Mouse (Mus musculus): ENCODE results near the gene Coch. TPM values are rescaled to one million over a fixed set of nuclear protein-coding genes. Genes with fewer than 3 reads are reported as not detected.

Gene Coch
- polyA plus RNA-seq, 1 experiment from 2014 or later = 4.1 TPM

DNA sequence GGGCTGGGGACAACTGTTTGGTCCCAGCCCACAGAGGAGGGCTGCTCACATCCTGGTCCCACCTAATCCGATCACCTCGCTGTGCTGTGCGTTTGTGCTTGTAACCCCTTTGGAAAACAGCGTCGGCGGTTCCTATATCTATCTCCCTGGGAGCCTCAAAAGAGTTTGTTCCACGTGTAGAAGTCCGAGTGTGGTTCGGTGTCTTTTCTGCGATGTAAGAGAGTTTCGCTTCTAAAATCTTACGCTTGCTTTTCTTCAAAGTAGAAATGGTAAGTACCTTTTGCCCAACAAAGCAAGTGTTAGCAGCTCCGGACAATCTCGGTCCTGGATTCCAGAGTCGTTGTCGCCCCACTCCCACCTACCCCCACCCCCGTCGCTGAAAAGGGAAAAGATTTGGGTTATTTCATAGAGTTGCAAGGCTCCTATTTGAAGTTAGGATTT lies 909 bp downstream of the Coch start:
- Histone ChIP-seq H3K4me3 (peak overlapping the region; percentile 62), H3K27me3 (peaks cover 62% of the 10 kb centered on the region), H3K9ac (peak overlapping the region; percentile 65), H3K4me2 (peak overlapping the region; percentile 100), H3K4me1 (peaks cover 15% of the 10 kb centered on the region), H3K9me3 (0 out of 2 replicates have a peak, but pooled peaks cover 3% of the 10 kb centered on the region), H3K27ac (no peak overlapping the region), H3K36me3 (no peaks in the 10 kb centered on the region)
- no peak for ATAC-seq (ENCODE audit: insufficient number of reproducible peaks, insufficient read depth, low FRiP score, low TSS enrichment, low read depth)
- 2% methylated on average over 18 of the region's 18 CpGs for WGBS

DNA sequence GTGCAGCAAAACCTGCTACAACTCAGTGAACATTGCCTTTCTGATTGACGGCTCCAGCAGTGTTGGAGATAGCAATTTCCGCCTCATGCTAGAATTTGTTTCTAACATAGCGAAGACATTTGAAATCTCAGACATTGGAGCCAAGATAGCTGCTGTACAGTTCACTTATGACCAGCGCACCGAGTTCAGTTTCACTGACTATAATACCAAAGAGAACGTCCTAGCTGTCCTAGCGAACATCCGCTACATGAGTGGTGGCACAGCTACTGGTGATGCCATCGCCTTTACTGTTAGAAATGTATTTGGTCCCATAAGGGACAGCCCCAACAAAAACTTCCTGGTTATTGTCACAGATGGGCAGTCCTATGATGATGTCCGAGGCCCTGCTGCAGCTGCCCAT lies 10.2 kb downstream of the Coch start:
- no peak overlapping the region for H3K9ac ChIP-seq

DNA sequence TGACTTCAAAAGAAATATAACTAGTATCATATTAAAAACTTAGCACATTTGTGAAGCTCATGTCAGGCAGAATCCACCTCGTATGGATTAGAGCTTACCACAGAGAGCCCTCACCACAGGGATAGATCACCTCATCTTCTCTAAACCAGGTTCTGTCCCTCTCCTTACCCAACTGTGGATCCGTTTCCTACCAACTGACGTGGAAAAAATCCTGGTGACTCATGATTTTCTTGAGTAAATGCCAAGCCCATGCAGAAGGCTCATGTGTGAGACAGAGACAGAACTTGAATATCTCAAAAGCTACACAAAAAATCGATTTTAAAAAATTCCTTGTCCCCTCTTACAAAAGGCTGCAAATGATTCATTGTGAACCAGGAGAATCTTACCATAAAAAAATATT lies 13.0 kb downstream of the Coch start:
- H3K36me3 ChIP-seq = peaks cover 41% of the 10 kb centered on the region

More for the DNA sequence above, 10.2 kb downstream of the Coch start:
- no peaks in the 10 kb centered on the region for H3K4me1 ChIP-seq
- no peak for ATAC-seq (ENCODE audit: insufficient number of reproducible peaks, insufficient read depth, low FRiP score, low TSS enrichment, low read depth)
- WGBS = 96% methylated on average over 10 of the region's 10 CpGs
- H3K4me3 ChIP-seq = no peak overlapping the region
- peaks cover 29% of the 10 kb centered on the region for H3K36me3 ChIP-seq
- no peak overlapping the region for H3K27ac ChIP-seq
- H3K4me2 ChIP-seq = no peak overlapping the region
- H3K27me3 ChIP-seq = no peaks in the 10 kb centered on the region
- H3K9me3 ChIP-seq = no peaks in the 10 kb centered on the region

DNA sequence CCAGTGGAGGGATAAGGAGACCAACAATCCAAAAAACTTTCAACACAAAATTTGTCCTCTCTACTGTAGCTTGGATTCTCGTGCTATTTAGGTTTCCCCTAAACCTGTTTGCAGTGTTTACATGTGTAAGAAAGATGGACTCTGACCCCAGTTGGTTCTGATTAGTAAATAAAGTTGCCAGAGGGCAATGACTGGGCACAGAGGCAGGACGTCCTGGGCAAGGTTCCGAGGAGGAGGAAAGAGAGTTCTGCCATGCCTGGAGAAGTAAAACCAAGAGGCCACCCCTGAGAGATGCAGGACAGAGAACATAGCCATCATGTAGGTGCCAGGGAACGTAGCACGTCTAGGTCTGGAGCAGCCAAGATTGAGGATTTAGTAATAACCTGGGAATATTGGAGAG lies 19.2 kb downstream of the Coch start:
- Histone ChIP-seq H3K9me3 (no peaks in the 10 kb centered on the region), H3K36me3 (peaks cover 62% of the 10 kb centered on the region), H3K4me1 (no peaks in the 10 kb centered on the region), H3K4me2 (no peak overlapping the region), H3K9ac (no peak overlapping the region), H3K4me3 (no peak overlapping the region), H3K27me3 (no peaks in the 10 kb centered on the region), H3K27ac (no peak overlapping the region)
- ATAC-seq (ENCODE audit: insufficient number of reproducible peaks, insufficient read depth, low FRiP score, low TSS enrichment, low read depth) = no peak
- WGBS = 68% methylated on average over 5 of the region's 5 CpGs

More for the DNA sequence above, 13.0 kb downstream of the Coch start:
- no peaks in the 10 kb centered on the region for H3K4me1 ChIP-seq
- H3K4me2 ChIP-seq = no peak overlapping the region
- no peak overlapping the region for H3K27ac ChIP-seq
- no peak overlapping the region for H3K9ac ChIP-seq
- 86% methylated on average over 4 of the region's 4 CpGs for WGBS
- H3K9me3 ChIP-seq = no peaks in the 10 kb centered on the region
- H3K4me3 ChIP-seq = no peak overlapping the region
- no peaks in the 10 kb centered on the region for H3K27me3 ChIP-seq
- ATAC-seq (ENCODE audit: insufficient number of reproducible peaks, insufficient read depth, low FRiP score, low TSS enrichment, low read depth) = no peak

DNA sequence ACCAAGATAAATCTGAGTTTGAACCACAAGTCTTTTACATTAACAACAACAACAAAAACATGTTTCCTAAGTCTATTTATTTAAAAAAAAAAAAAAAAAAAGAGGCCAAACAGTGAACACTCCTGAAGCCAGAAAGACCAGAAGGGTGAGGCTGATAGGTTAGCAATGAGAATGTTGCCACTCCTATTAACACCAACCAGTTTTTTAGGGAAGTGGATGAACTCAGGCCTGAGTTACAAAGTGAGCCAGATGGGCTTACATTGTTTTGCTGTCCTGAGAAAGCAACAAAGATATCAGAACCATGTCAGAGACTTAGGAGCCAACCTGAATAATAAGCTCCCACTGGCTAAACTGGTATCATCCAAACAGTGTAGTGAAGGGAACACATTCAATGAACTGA lies 27.4 kb downstream of the Coch start:
- H3K36me3 ChIP-seq = peaks cover 33% of the 10 kb centered on the region
- H3K27ac ChIP-seq = no peak overlapping the region
- H3K9me3 ChIP-seq = no peaks in the 10 kb centered on the region
- no peak overlapping the region for H3K4me2 ChIP-seq
- H3K27me3 ChIP-seq = no peaks in the 10 kb centered on the region
- ATAC-seq (ENCODE audit: insufficient number of reproducible peaks, insufficient read depth, low FRiP score, low TSS enrichment, low read depth) = no peak
- H3K4me3 ChIP-seq = no peak overlapping the region
- H3K9ac ChIP-seq = no peak overlapping the region
- H3K4me1 ChIP-seq = no peaks in the 10 kb centered on the region

DNA sequence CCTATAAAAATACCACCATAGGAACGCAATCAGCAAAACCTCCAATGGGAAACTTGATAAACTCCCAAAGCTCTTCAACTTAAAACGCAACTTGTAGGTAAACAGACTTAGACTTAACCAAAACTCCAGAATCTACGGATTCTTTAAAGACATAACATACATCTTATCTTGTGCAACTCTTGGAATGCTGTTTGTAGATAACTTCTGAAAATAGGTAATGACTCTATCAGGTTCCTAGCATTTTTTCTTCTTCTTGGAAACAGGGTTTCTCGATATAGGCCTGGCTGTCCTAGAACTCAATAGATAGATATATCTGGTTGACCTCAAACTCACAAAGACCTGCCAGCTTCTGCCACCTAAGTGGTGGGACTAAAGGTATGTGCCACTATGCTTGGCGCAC lies 28.0 kb downstream of the Coch start:
- Histone ChIP-seq H3K9ac (no peak overlapping the region), H3K27me3 (no peaks in the 10 kb centered on the region), H3K9me3 (no peaks in the 10 kb centered on the region), H3K4me1 (no peaks in the 10 kb centered on the region), H3K36me3 (peaks cover 31% of the 10 kb centered on the region), H3K27ac (no peak overlapping the region), H3K4me2 (no peak overlapping the region), H3K4me3 (no peak overlapping the region)
- no peak for ATAC-seq (ENCODE audit: insufficient number of reproducible peaks, insufficient read depth, low FRiP score, low TSS enrichment, low read depth)
- WGBS = 94% methylated on average over 5 of the region's 5 CpGs

DNA sequence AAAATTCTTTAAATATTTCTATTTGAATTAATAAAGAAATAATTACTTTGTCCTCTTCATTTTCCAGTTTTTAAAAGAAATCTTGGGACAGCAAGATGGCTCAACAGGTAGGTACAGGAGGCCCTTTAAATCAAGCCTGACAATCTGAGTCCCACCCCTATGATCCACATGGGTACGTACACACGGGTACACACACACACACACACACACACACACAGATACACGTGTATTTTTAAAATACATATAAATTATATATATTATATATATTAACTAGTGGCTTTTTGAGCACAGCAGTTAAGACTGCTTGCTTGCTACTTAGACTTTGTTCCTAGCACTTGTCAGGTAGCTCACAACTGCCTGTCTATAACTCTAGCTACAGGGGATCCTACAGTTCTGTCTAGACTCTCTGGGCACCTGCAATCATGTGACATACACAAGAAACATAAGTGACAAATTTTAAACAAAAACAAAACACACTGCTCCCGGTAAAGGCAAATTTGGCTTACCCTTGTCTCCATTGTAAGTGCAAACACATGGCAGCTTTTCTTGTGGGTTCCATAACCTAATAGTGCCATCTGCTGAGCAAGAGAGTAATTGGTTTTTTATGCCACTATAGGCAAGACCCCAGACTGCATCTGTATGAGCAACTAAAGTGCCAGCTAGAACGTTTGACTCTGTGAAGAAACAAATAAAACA lies 29.7 kb downstream of the Coch start:
- 64% methylated on average over 5 of the region's 5 CpGs for WGBS
- Histone ChIP-seq H3K4me3 (no peak overlapping the region), H3K36me3 (peaks cover 23% of the 10 kb centered on the region), H3K9ac (no peak overlapping the region), H3K27me3 (no peaks in the 10 kb centered on the region), H3K4me2 (no peak overlapping the region), H3K27ac (no peak overlapping the region), H3K9me3 (no peaks in the 10 kb centered on the region), H3K4me1 (no peaks in the 10 kb centered on the region)
- ATAC-seq (ENCODE audit: insufficient number of reproducible peaks, insufficient read depth, low FRiP score, low TSS enrichment, low read depth) = no peak

DNA sequence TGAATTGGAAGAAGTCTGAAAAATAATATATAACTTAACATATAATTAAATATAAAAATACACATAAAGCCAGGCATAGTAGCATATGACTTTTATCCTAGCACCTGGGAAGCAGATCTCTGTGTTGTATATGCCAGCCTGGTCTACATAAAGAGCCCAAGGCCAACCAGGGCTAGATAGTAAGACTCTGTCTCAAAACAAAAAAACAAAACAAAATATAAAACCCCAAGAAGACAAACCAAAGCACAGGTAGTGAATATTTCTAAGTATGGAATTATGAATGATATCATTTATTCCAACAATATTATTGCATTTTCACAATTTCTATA lies 30.2 kb downstream of the Coch start:
- Histone ChIP-seq H3K36me3 (peaks cover 19% of the 10 kb centered on the region), H3K4me2 (no peak overlapping the region), H3K27ac (no peak overlapping the region), H3K9ac (no peak overlapping the region), H3K27me3 (no peaks in the 10 kb centered on the region), H3K4me3 (no peak overlapping the region), H3K9me3 (no peaks in the 10 kb centered on the region), H3K4me1 (no peaks in the 10 kb centered on the region)
- ATAC-seq (ENCODE audit: insufficient number of reproducible peaks, insufficient read depth, low FRiP score, low TSS enrichment, low read depth) = no peak

DNA sequence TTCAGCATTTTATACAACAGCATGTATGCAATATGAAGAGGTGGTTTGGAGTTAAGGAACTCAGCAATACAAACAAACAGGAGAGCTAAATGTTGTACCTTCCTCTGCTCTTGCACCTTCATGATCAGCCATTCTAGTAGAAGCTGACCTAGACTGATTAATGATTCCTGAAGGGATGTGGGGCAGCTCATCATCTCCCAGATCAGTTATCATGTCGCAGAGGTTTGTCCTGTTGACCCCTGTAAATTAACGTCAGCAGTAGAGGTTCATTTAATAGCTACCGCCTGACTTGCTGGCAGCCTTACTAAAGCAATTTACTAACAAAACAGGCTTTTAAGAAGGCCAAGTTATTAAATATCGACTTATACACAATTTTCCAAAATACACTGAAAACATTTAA lies 40.3 kb downstream of the Coch start:
- Histone ChIP-seq H3K4me1 (no peaks in the 10 kb centered on the region), H3K9me3 (no peaks in the 10 kb centered on the region), H3K9ac (no peak overlapping the region), H3K36me3 (0 out of 2 replicates have a peak, but pooled peaks cover 7% of the 10 kb centered on the region), H3K27ac (no peak overlapping the region), H3K4me3 (no peak overlapping the region), H3K4me2 (no peak overlapping the region), H3K27me3 (no peaks in the 10 kb centered on the region)
- no peak for ATAC-seq (ENCODE audit: insufficient number of reproducible peaks, insufficient read depth, low FRiP score, low TSS enrichment, low read depth)
- WGBS = 49% methylated on average over 4 of the region's 4 CpGs

DNA sequence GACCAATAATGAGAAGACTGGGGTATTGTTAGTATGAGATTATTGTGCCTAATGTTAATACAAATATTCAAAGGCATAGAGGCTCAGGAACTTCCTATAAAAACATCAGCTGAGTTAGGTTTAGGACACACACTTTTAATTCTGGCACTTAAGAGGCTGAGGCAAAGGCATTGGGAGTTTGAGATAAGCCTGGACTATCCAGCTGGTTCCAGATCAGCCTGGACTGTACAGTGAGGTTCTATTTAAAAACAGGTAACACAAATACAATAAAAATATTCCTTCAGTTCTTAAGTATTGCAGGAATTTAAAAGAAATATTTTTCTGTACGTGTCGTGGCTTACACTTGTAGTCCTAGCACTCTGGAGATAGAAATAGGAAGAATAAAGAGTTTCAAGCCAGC lies 43.1 kb downstream of the Coch start:
- Histone ChIP-seq H3K4me3 (no peak overlapping the region), H3K4me2 (no peak overlapping the region), H3K4me1 (no peaks in the 10 kb centered on the region), H3K36me3 (peaks cover 11% of the 10 kb centered on the region), H3K27me3 (no peaks in the 10 kb centered on the region), H3K27ac (no peak overlapping the region), H3K9me3 (no peaks in the 10 kb centered on the region), H3K9ac (no peak overlapping the region)
- 92% methylated on average over 2 of the region's 2 CpGs for WGBS
- no peak for ATAC-seq (ENCODE audit: insufficient number of reproducible peaks, insufficient read depth, low FRiP score, low TSS enrichment, low read depth)

DNA sequence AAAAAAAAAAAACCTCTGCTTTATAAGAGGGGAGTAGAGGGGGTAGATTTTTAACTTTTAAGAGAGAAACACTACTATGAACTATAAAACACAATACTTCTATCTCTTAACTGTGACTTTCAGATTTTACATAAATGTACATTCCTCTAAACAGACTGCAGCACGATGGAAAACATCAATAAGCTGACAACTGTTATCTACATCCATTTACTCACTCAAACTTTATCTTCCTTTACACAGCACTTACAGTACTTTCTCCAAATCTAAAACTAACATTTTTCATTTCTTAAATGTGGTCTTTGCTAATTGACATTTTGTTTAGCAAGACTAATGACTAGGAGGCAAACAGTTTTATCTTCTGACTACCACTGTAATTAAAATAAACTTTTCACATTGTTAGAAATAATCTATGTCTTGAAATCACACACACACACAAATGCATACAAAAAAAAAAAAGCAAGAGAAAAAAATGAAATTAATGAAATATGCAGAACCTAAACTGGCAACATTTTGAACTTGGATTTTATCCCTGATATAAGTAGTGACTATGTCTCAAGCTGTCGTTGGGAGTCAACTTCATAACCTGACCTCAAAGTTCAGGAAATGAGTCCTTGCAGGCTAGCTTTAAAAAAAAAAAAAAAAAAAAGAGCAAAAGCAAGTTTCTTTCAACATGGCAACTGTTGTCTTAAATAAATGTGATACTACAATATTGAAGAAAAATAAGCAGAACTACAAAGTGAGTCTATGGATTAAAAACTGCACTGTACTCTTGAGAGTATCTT lies 43.7 kb downstream of the Coch start:
- H3K4me3 ChIP-seq = no peak overlapping the region
- no peak overlapping the region for H3K4me2 ChIP-seq
- no peaks in the 10 kb centered on the region for H3K9me3 ChIP-seq
- WGBS = 68% methylated on average over 2 of the region's 2 CpGs
- H3K4me1 ChIP-seq = no peaks in the 10 kb centered on the region
- H3K27ac ChIP-seq = no peak overlapping the region
- H3K9ac ChIP-seq = no peak overlapping the region
- no peaks in the 10 kb centered on the region for H3K27me3 ChIP-seq
- no peak for ATAC-seq (ENCODE audit: insufficient number of reproducible peaks, insufficient read depth, low FRiP score, low TSS enrichment, low read depth)
- H3K36me3 ChIP-seq = peaks cover 11% of the 10 kb centered on the region

DNA sequence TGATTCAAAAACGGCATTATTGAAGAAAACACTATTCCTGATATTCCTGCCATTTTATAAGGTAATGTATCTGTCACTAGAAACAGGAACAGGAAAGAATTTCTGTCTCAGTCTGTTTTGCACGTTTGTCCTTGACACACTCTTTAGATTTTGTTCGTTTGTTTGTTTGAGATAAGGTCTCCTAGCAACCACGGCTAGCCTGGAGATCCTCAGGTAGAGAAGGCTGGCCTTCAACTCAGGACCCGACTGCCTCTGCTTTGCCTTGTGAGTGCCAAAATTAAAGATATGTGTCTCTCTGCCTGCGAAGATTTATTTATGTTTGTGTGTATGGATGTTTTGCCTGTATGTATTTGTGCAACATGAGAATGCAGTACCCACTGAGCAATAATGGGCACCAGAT lies 48.7 kb downstream of the Coch start:
- Histone ChIP-seq H3K4me1 (no peaks in the 10 kb centered on the region), H3K9me3 (no peaks in the 10 kb centered on the region), H3K4me2 (no peak overlapping the region), H3K27ac (no peak overlapping the region), H3K9ac (no peak overlapping the region), H3K4me3 (no peak overlapping the region), H3K27me3 (no peaks in the 10 kb centered on the region), H3K36me3 (peaks cover 17% of the 10 kb centered on the region)
- 69% methylated on average over 6 of the region's 6 CpGs for WGBS
- no peak for ATAC-seq (ENCODE audit: insufficient number of reproducible peaks, insufficient read depth, low FRiP score, low TSS enrichment, low read depth)
